ENCODE assay signal across 8 mouse cellular contexts in genomic region chr13:81783405-81784342, GRCm38 (mm10). TPM values are rescaled to one million over a fixed set of nuclear protein-coding genes. Genes with fewer than 3 reads are reported as not detected.
DNase-seq lines count a peak whose midpoint lies in the region; ATAC-seq and TF ChIP-seq lines count a peak whose summit lies in the region.

No protein-coding gene starts in this region.

- peaks cover 11% of the 10 kb centered on the region; the same call in 1 of the 2 replicates for H3K36me3 ChIP-seq in ES-Bruce4 (ENCODE audit: control insufficient read depth, insufficient read depth, low read length, poor library complexity, severe bottlenecking)
- H3K36me3 ChIP-seq in forebrain, embryonic 13.5 days (ENCODE audit: poor library complexity, severe bottlenecking) = peaks cover 13% of the 10 kb centered on the region
- H3K36me3 ChIP-seq in liver, postnatal 0 days (replicated peaks; ENCODE audit: insufficient read depth, low read length) = peaks cover 19% of the 10 kb centered on the region
- H3K36me3 ChIP-seq in neural tube, embryonic 14.5 days (ENCODE audit: control insufficient read depth, insufficient read depth, low read length) = peaks cover 3% of the 10 kb centered on the region; the same call in 1 of the 2 replicates

- peak overlapping the region; percentile 73 for H3K4me2 ChIP-seq in forebrain, embryonic 13.5 days
- peak overlapping the region; percentile 81 for H3K4me2 ChIP-seq in liver, postnatal 0 days (ENCODE audit: low read depth, low read length)
- peak overlapping the region; percentile 47 for H3K4me2 ChIP-seq in neural tube, embryonic 14.5 days (ENCODE audit: low read depth, low read length)

- no peak for TF ChIP-seq POLR2A in ES-Bruce4 (IDR thresholded peaks at IDR 0.05; ENCODE audit: insufficient read depth, low read length)

- TF ChIP-seq CTCF in ES-Bruce4 (IDR thresholded peaks at IDR 0.05; ENCODE audit: low read depth, low read length) = no peak
- no peak for TF ChIP-seq CTCF in liver, postnatal 0 days (IDR thresholded peaks at IDR 0.05; ENCODE audit: low read depth)

- intact Hi-C loops in heart, postnatal 10 days (cut with DNase I) = loop anchor here (2.0 to 10.0 kb wide), 3 partner anchors 127 to 896 kb away; partner anchors contain the start of gene Lysmd3

- peak overlapping the region; percentile 86 for H3K4me3 ChIP-seq in ES-Bruce4 (ENCODE audit: low read depth, low read length)
- H3K4me3 ChIP-seq in forebrain, embryonic 13.5 days = peak overlapping the region; percentile 56
- H3K4me3 ChIP-seq in liver, postnatal 0 days (ENCODE audit: low read depth, low read length) = peak overlapping the region; percentile 84
- H3K4me3 ChIP-seq in neural tube, embryonic 14.5 days (ENCODE audit: low read depth, low read length) = peak overlapping the region; percentile 66

- peak; percentile 98 for DNase-seq in heart, postnatal 10 days
- DNase-seq in large intestine, adult 2 months (ENCODE audit: low read depth, low spot score) = peak; percentile 84
- peak; percentile 98 for DNase-seq in liver, postnatal 0 days
- peak; percentile 98 for DNase-seq in testis, postnatal 10 days (ENCODE audit: low spot score)

- peak overlapping the region; percentile 71 for H3K27ac ChIP-seq in ES-Bruce4 (ENCODE audit: insufficient read depth, low read length)
- H3K27ac ChIP-seq in forebrain, embryonic 13.5 days = peak overlapping the region; percentile 97
- H3K27ac ChIP-seq in liver, postnatal 0 days (ENCODE audit: low read depth) = peak overlapping the region; percentile 98
- H3K27ac ChIP-seq in neural tube, embryonic 14.5 days (ENCODE audit: low read depth, low read length) = peak overlapping the region; percentile 99

- ATAC-seq in cerebellum, adult (ENCODE audit: insufficient number of reproducible peaks, low FRiP score, low TSS enrichment) = peak; percentile 96
- peak; percentile 97 for ATAC-seq in forebrain, embryonic 13.5 days
- peak; percentile 94 for ATAC-seq in liver, postnatal 0 days
- ATAC-seq in neural tube, embryonic 14.5 days (ENCODE audit: low read depth) = peak; percentile 98

- no peak for TF ChIP-seq EP300 in ES-Bruce4 (IDR thresholded peaks at IDR 0.05; ENCODE audit: insufficient read depth, low read depth, low read length)
- TF ChIP-seq EP300 in liver, postnatal 0 days (IDR thresholded peaks at IDR 0.05; ENCODE audit: low read depth) = peak; percentile 32; the same call in 1 of the 2 replicates

- H3K4me1 ChIP-seq in ES-Bruce4 (ENCODE audit: control insufficient read depth, insufficient read depth, low read length) = no peaks in the 10 kb centered on the region
- H3K4me1 ChIP-seq in forebrain, embryonic 13.5 days = peaks cover 29% of the 10 kb centered on the region
- peaks cover 9% of the 10 kb centered on the region for H3K4me1 ChIP-seq in liver, postnatal 0 days (ENCODE audit: insufficient read depth)
- H3K4me1 ChIP-seq in neural tube, embryonic 14.5 days (ENCODE audit: control insufficient read depth, insufficient read depth, low read length) = peaks cover 15% of the 10 kb centered on the region; the same call in 1 of the 2 replicates

- H3K27me3 ChIP-seq in ES-Bruce4 (ENCODE audit: control insufficient read depth, insufficient read depth, low read length, poor library complexity, severe bottlenecking) = no peaks in the 10 kb centered on the region
- no peaks in the 10 kb centered on the region for H3K27me3 ChIP-seq in forebrain, embryonic 13.5 days
- H3K27me3 ChIP-seq in liver, postnatal 0 days (ENCODE audit: insufficient read depth, low read length) = no peaks in the 10 kb centered on the region
- no peaks in the 10 kb centered on the region for H3K27me3 ChIP-seq in neural tube, embryonic 14.5 days (ENCODE audit: control insufficient read depth, insufficient read depth, low read length)

- no peaks in the 10 kb centered on the region for H3K9me3 ChIP-seq in ES-Bruce4 (replicated peaks; ENCODE audit: control insufficient read depth, insufficient read depth, low read length, poor library complexity, severe bottlenecking)
- H3K9me3 ChIP-seq in forebrain, embryonic 13.5 days (replicated peaks) = no peaks in the 10 kb centered on the region
- no peaks in the 10 kb centered on the region for H3K9me3 ChIP-seq in liver, postnatal 0 days (ENCODE audit: low read length)
- no peaks in the 10 kb centered on the region for H3K9me3 ChIP-seq in neural tube, embryonic 14.5 days (ENCODE audit: control insufficient read depth, low read length)

- H3K9ac ChIP-seq in ES-Bruce4 (ENCODE audit: low read depth, poor library complexity, severe bottlenecking) = peak overlapping the region; percentile 88
- peak overlapping the region; percentile 69 for H3K9ac ChIP-seq in forebrain, embryonic 13.5 days
- H3K9ac ChIP-seq in liver, postnatal 0 days (replicated peaks) = peak overlapping the region; percentile 91
- peak overlapping the region; percentile 80 for H3K9ac ChIP-seq in neural tube, embryonic 14.5 days (replicated peaks; ENCODE audit: low read depth, low read length)

- under 1% methylated on average over 62 of the region's 62 CpGs for whole genome bisulfite sequencing in forebrain, embryonic 13.5 days
- WGBS in large intestine, adult 2 months = under 1% methylated on average over 62 of the region's 62 CpGs
- under 1% methylated on average over 54 of the region's 62 CpGs for WGBS in liver, postnatal 0 days (ENCODE audit: insufficient replicate concordance)
- under 1% methylated on average over 60 of the region's 62 CpGs for WGBS in neural tube, embryonic 14.5 days

RNA-seq across cellular contexts. Expression of gene Cetn3, which starts 0.8 kb away (rescaled TPM):
- 180 and 198 TPM in 2 replicates for polyA plus RNA-seq in ES-Bruce4 (2011; ENCODE audit: insufficient read depth, insufficient read length, low read depth, missing spikeins)
- polyA plus RNA-seq in forebrain, embryonic 13.5 days (2015; fragmentation: Nextera tagmentation; extraction: Ambion mirVana) = 267 and 308 TPM in 2 replicates
- 100 to 1,000 TPM in 1 of 2 experiments, 10 to 100 TPM in 1; 92.7 to 102 TPM for total RNA-seq in heart, postnatal 10 days (2021)
- polyA plus RNA-seq in large intestine, adult 2 months (2012; rRNA removed) = 4.3 and 5.6 TPM in 2 replicates
- polyA plus RNA-seq in liver, postnatal 0 days (2015; fragmentation: Nextera tagmentation; extraction: Ambion mirVana) = 86.1 and 101 TPM in 2 replicates
- 277 and 283 TPM in 2 replicates for polyA plus RNA-seq in neural tube, embryonic 14.5 days (2014; fragmentation: Nextera tagmentation; extraction: Ambion mirVana)

Comparison
In these comparisons a context has a peak if more than half of its experiments do, and no peak if none do; other contexts are left out.
1. Peak in every context shown above with its lines: DNase-seq, ATAC-seq, H3K4me3 ChIP-seq and H3K27ac ChIP-seq.
2. RNA of gene Cetn3, which starts 0.8 kb away (polyA plus RNA-seq): 267 to 308 TPM in forebrain, embryonic 13.5 days, 277 to 283 TPM in neural tube, embryonic 14.5 days, 180 to 198 TPM in ES-Bruce4 and 86.1 to 101 TPM in liver, postnatal 0 days; 4.3 to 5.6 TPM in large intestine, adult 2 months; every median in the first group is over 10 times any median in the second.